Mouse (Mus musculus): ENCODE measurements around the gene Cdk17.

Gene Cdk17

GRCm38 (mm10) chr10:93171182-93171855 is 10.6 kb downstream of the Cdk17 start:
- DNase-seq: no peak

- DNase-seq: no peak
These were observed 16.8 kb downstream of the Cdk17 start for GRCm38 (mm10) chr10:93177471-93177870.

- no peak for DNase-seq
These were observed 17.2 kb downstream of the Cdk17 start for GRCm38 (mm10) chr10:93177874-93178273.

- DNase-seq: no peak
These were observed 18.0 kb downstream of the Cdk17 start for GRCm38 (mm10) chr10:93178662-93179061.

GRCm38 (mm10) chr10:93179669-93180460 is 19.2 kb downstream of the Cdk17 start:
- no peak for DNase-seq

- DNase-seq: no peak
These were observed 23.8 kb downstream of the Cdk17 start for GRCm38 (mm10) chr10:93184351-93184976.

- DNase-seq: no peak
These were observed 27.8 kb downstream of the Cdk17 start for GRCm38 (mm10) chr10:93188440-93188999.

- no peak for DNase-seq
These were observed 30.0 kb downstream of the Cdk17 start for GRCm38 (mm10) chr10:93190475-93191262.

GRCm38 (mm10) chr10:93197092-93197491 is 36.4 kb downstream of the Cdk17 start:
- no peak for DNase-seq

GRCm38 (mm10) chr10:93198958-93199357 is 38.3 kb downstream of the Cdk17 start:
- no peak for DNase-seq

- no peak for DNase-seq
These were observed 41.3 kb downstream of the Cdk17 start for GRCm38 (mm10) chr10:93201846-93202458.

GRCm38 (mm10) chr10:93205287-93205956 is 44.7 kb downstream of the Cdk17 start:
- DNase-seq: no peak

- DNase-seq: no peak
These were observed 46.5 kb downstream of the Cdk17 start for GRCm38 (mm10) chr10:93207176-93207575.

- no peak for DNase-seq
These were observed 52.0 kb downstream of the Cdk17 start for GRCm38 (mm10) chr10:93212699-93213098.

GRCm38 (mm10) chr10:93213339-93213738 is 52.7 kb downstream of the Cdk17 start:
- no peak for DNase-seq

GRCm38 (mm10) chr10:93214251-93214650 is 53.6 kb downstream of the Cdk17 start:
- no peak for DNase-seq

GRCm38 (mm10) chr10:93215051-93215763 is 54.5 kb downstream of the Cdk17 start:
- no peak for DNase-seq

GRCm38 (mm10) chr10:93225751-93226150 is 65.1 kb downstream of the Cdk17 start:
- DNase-seq: no peak

GRCm38 (mm10) chr10:93227921-93228320 is 67.2 kb downstream of the Cdk17 start:
- DNase-seq: no peak

GRCm38 (mm10) chr10:93228401-93229007 is 67.8 kb downstream of the Cdk17 start:
- no peak for DNase-seq

Measured in right cerebral cortex, adult 18-20 months (tissue).